Mouse (Mus musculus): ENCODE data around the gene Adgrl1.
"Not testable (repeated sequence)": the region's sequence is repeated elsewhere in the genome, so short reads cannot be mapped to it uniquely, and the experiment has no call there.

Gene Adgrl1

GRCm38 (mm10) chr8:83956789-83957188 is 56.9 kb downstream of the Adgrl1 start:
- DNase-seq: no peak

GRCm38 (mm10) chr8:83964015-83964765 is 64.3 kb downstream of the Adgrl1 start:
- DNase-seq: no peak

GRCm38 (mm10) chr8:83967701-83968100 is 67.8 kb downstream of the Adgrl1 start:
- no peak for DNase-seq

- DNase-seq: no peak
These were observed 71.2 kb downstream of the Adgrl1 start for GRCm38 (mm10) chr8:83971121-83971520.

GRCm38 (mm10) chr8:83971661-83972060 is 71.8 kb downstream of the Adgrl1 start:
- no peak for DNase-seq

GRCm38 (mm10) chr8:83972150-83973120 is 72.5 kb downstream of the Adgrl1 start, which contains the start of gene Prkaca:
TSS of gene Prkaca (plus strand) at chr8:83972993.
- DNase-seq: peak; percentile 99

GRCm38 (mm10) chr8:83973161-83974031 is 73.5 kb downstream of the Adgrl1 start:
- DNase-seq: peak; percentile 68

- DNase-seq: no peak
These were observed 74.6 kb downstream of the Adgrl1 start for GRCm38 (mm10) chr8:83974521-83974920.

- DNase-seq: no peak
These were observed 76.3 kb downstream of the Adgrl1 start for GRCm38 (mm10) chr8:83976101-83976630.

GRCm38 (mm10) chr8:83976779-83977350 is 77.0 kb downstream of the Adgrl1 start:
- no peak for DNase-seq

GRCm38 (mm10) chr8:83977646-83978045 is 77.7 kb downstream of the Adgrl1 start:
- no peak for DNase-seq

GRCm38 (mm10) chr8:83978200-83978599 is 78.3 kb downstream of the Adgrl1 start:
- DNase-seq: no peak

GRCm38 (mm10) chr8:83980250-83980649 is 80.3 kb downstream of the Adgrl1 start:
- peak; percentile 31 for DNase-seq

- peak; percentile 39 for DNase-seq
These were observed 80.9 kb downstream of the Adgrl1 start for GRCm38 (mm10) chr8:83980845-83981244.

- DNase-seq: no peak
These were observed 81.6 kb downstream of the Adgrl1 start for GRCm38 (mm10) chr8:83981533-83981932.

- DNase-seq: no peak
These were observed 82.5 kb downstream of the Adgrl1 start for GRCm38 (mm10) chr8:83982449-83982848.

- not testable (repeated sequence) for DNase-seq
These were observed 83.3 kb downstream of the Adgrl1 start for GRCm38 (mm10) chr8:83983222-83983621.

GRCm38 (mm10) chr8:83989243-83989642 is 89.3 kb downstream of the Adgrl1 start:
- DNase-seq: no peak

GRCm38 (mm10) chr8:83990170-83990569 is 90.3 kb downstream of the Adgrl1 start:
- no peak for DNase-seq

All from cerebellum, adult 9-10 months (tissue).